Mouse (Mus musculus): ENCODE measurements around the gene Gpr55. TPM values are rescaled to one million over a fixed set of nuclear protein-coding genes. Genes with fewer than 3 reads are reported as not detected.

The Gpr55 gene
- total RNA-seq, 1 experiment, result 0.18 TPM

- no peak overlapping the region for H3K4me3 ChIP-seq (ENCODE audit: insufficient read depth in 1 of 2, low read depth in 1 of 2, low read length in 2 of 2, poor library complexity in 1 of 2, severe bottlenecking in 1 of 2)
- in situ Hi-C loops (cut with MboI; ENCODE audit: low sequenced_read_pairs in 2 of 2, unreplicated experiment in 2 of 2), result no loop called here
- TF ChIP-seq CHD2 (IDR thresholded peaks at IDR 0.05; ENCODE audit: low read depth, low read length) (no peak), ZC3H11A (IDR thresholded peaks at IDR 0.05; ENCODE audit: borderline replicate concordance, low read depth, low read length) (no peak), ZNF384 (IDR thresholded peaks at IDR 0.05; ENCODE audit: low read depth, low read length) (no peak), HCFC1 (IDR thresholded peaks at IDR 0.05; ENCODE audit: borderline replicate concordance, insufficient read depth, low read length) (no peak), MAFK (IDR thresholded peaks at IDR 0.05; ENCODE audit: insufficient read depth, low read depth, low read length) (no peak)
- H3K36me3 ChIP-seq (ENCODE audit: control insufficient read depth, insufficient read depth, low read length, poor library complexity, severe bottlenecking), result no peaks in the 10 kb centered on the region
- no peak for DNase-seq (ENCODE audit: low read depth, low spot score)
- no peaks in the 10 kb centered on the region for H3K4me1 ChIP-seq (ENCODE audit: control insufficient read depth in 2 of 2, insufficient read depth in 2 of 2, low read length in 2 of 2, poor library complexity in 1 of 2)
- no peaks in the 10 kb centered on the region for H3K9me3 ChIP-seq (ENCODE audit: control insufficient read depth, insufficient read depth, low read depth, low read length)
- H3K9ac ChIP-seq (ENCODE audit: insufficient read depth, low read depth, low read length, poor library complexity, severe bottlenecking), result no peak overlapping the region
- H3K27ac ChIP-seq (ENCODE audit: insufficient read depth, low read depth, low read length, poor library complexity, severe bottlenecking), result no peak overlapping the region
Observed at GRCm38 (mm10) chr1:85931170-85931569, 29.6 kb downstream of the Gpr55 start.

- Histone ChIP-seq H3K4me1 (ENCODE audit: control insufficient read depth in 2 of 2, insufficient read depth in 2 of 2, low read length in 2 of 2, poor library complexity in 1 of 2) (no peaks in the 10 kb centered on the region), H3K27ac (ENCODE audit: insufficient read depth, low read depth, low read length, poor library complexity, severe bottlenecking) (no peak overlapping the region), H3K4me3 (ENCODE audit: insufficient read depth in 1 of 2, low read depth in 1 of 2, low read length in 2 of 2, poor library complexity in 1 of 2, severe bottlenecking in 1 of 2) (no peak overlapping the region), H3K9me3 (ENCODE audit: control insufficient read depth, insufficient read depth, low read depth, low read length) (no peaks in the 10 kb centered on the region), H3K36me3 (ENCODE audit: control insufficient read depth, insufficient read depth, low read length, poor library complexity, severe bottlenecking) (no peaks in the 10 kb centered on the region), H3K9ac (ENCODE audit: insufficient read depth, low read depth, low read length, poor library complexity, severe bottlenecking) (no peak overlapping the region)
- in situ Hi-C loops (cut with MboI; ENCODE audit: low sequenced_read_pairs in 2 of 2, unreplicated experiment in 2 of 2), result no loop called here
- no peak for DNase-seq (ENCODE audit: low read depth, low spot score)
- TF ChIP-seq ZNF384 (IDR thresholded peaks at IDR 0.05; ENCODE audit: low read depth, low read length), result no peak
- TF ChIP-seq HCFC1 (IDR thresholded peaks at IDR 0.05; ENCODE audit: borderline replicate concordance, insufficient read depth, low read length), result no peak
- no peak for TF ChIP-seq ZC3H11A (IDR thresholded peaks at IDR 0.05; ENCODE audit: borderline replicate concordance, low read depth, low read length)
- no peak for TF ChIP-seq MAFK (IDR thresholded peaks at IDR 0.05; ENCODE audit: insufficient read depth, low read depth, low read length)
- no peak for TF ChIP-seq CHD2 (IDR thresholded peaks at IDR 0.05; ENCODE audit: low read depth, low read length)
Observed at GRCm38 (mm10) chr1:85929406-85929805, 31.4 kb downstream of the Gpr55 start.

GRCm38 (mm10) chr1:85928688-85929065 is 32.1 kb downstream of the Gpr55 start:
- H3K4me3 ChIP-seq (ENCODE audit: insufficient read depth in 1 of 2, low read depth in 1 of 2, low read length in 2 of 2, poor library complexity in 1 of 2, severe bottlenecking in 1 of 2), result no peak overlapping the region
- DNase-seq (ENCODE audit: low read depth, low spot score), result no peak
- TF ChIP-seq CHD2 (IDR thresholded peaks at IDR 0.05; ENCODE audit: low read depth, low read length), result no peak
- TF ChIP-seq HCFC1 (IDR thresholded peaks at IDR 0.05; ENCODE audit: borderline replicate concordance, insufficient read depth, low read length), result no peak
- TF ChIP-seq ZC3H11A (IDR thresholded peaks at IDR 0.05; ENCODE audit: borderline replicate concordance, low read depth, low read length), result no peak
- TF ChIP-seq MAFK (IDR thresholded peaks at IDR 0.05; ENCODE audit: insufficient read depth, low read depth, low read length), result no peak
- no peak for TF ChIP-seq ZNF384 (IDR thresholded peaks at IDR 0.05; ENCODE audit: low read depth, low read length)
- in situ Hi-C loops (cut with MboI; ENCODE audit: low sequenced_read_pairs in 2 of 2, unreplicated experiment in 2 of 2), result no loop called here
- H3K27ac ChIP-seq (ENCODE audit: insufficient read depth, low read depth, low read length, poor library complexity, severe bottlenecking), result no peak overlapping the region
- no peaks in the 10 kb centered on the region for H3K4me1 ChIP-seq (ENCODE audit: control insufficient read depth in 2 of 2, insufficient read depth in 2 of 2, low read length in 2 of 2, poor library complexity in 1 of 2)
- H3K36me3 ChIP-seq (ENCODE audit: control insufficient read depth, insufficient read depth, low read length, poor library complexity, severe bottlenecking), result no peaks in the 10 kb centered on the region
- H3K9ac ChIP-seq (ENCODE audit: insufficient read depth, low read depth, low read length, poor library complexity, severe bottlenecking), result no peak overlapping the region
- H3K9me3 ChIP-seq (ENCODE audit: control insufficient read depth, insufficient read depth, low read depth, low read length), result no peaks in the 10 kb centered on the region

- Histone ChIP-seq H3K9ac (ENCODE audit: insufficient read depth, low read depth, low read length, poor library complexity, severe bottlenecking) (no peak within 1 kb of the TSS), H3K4me3 (ENCODE audit: insufficient read depth in 1 of 2, low read depth in 1 of 2, low read length in 2 of 2, poor library complexity in 1 of 2, severe bottlenecking in 1 of 2) (no peak within 1 kb of the TSS), H3K36me3 (ENCODE audit: control insufficient read depth, insufficient read depth, low read length, poor library complexity, severe bottlenecking) (no peaks in the 10 kb centered on the region), H3K27ac (ENCODE audit: insufficient read depth, low read depth, low read length, poor library complexity, severe bottlenecking) (no peak within 1 kb of the TSS), H3K4me1 (ENCODE audit: control insufficient read depth in 2 of 2, insufficient read depth in 2 of 2, low read length in 2 of 2, poor library complexity in 1 of 2) (no peaks in the 10 kb centered on the region), H3K9me3 (ENCODE audit: control insufficient read depth, insufficient read depth, low read depth, low read length) (no peaks in the 10 kb centered on the region)
- in situ Hi-C loops (cut with MboI; ENCODE audit: low sequenced_read_pairs in 2 of 2, unreplicated experiment in 2 of 2), result no loop called here
- DNase-seq (ENCODE audit: low read depth, low spot score), result no peak
- no peak for TF ChIP-seq CHD2 (IDR thresholded peaks at IDR 0.05; ENCODE audit: low read depth, low read length)
- TF ChIP-seq ZC3H11A (IDR thresholded peaks at IDR 0.05; ENCODE audit: borderline replicate concordance, low read depth, low read length), result no peak
- TF ChIP-seq ZNF384 (IDR thresholded peaks at IDR 0.05; ENCODE audit: low read depth, low read length), result no peak
- TF ChIP-seq HCFC1 (IDR thresholded peaks at IDR 0.05; ENCODE audit: borderline replicate concordance, insufficient read depth, low read length), result no peak
- TF ChIP-seq MAFK (IDR thresholded peaks at IDR 0.05; ENCODE audit: insufficient read depth, low read depth, low read length), result no peak
Observed at GRCm38 (mm10) chr1:85928057-85928687, 32.6 kb downstream of the Gpr55 start, which contains the start of gene 4933407L21Rik. 4933407L21Rik (plus strand) TSS chr1:85928483.

All from ES-E14 (cell line).